Mouse (Mus musculus): ENCODE data around the gene Aqr.
A peak's percentile ranks its signal among the peaks of the same experiment; 100 is the strongest.

The Aqr gene

DNA sequence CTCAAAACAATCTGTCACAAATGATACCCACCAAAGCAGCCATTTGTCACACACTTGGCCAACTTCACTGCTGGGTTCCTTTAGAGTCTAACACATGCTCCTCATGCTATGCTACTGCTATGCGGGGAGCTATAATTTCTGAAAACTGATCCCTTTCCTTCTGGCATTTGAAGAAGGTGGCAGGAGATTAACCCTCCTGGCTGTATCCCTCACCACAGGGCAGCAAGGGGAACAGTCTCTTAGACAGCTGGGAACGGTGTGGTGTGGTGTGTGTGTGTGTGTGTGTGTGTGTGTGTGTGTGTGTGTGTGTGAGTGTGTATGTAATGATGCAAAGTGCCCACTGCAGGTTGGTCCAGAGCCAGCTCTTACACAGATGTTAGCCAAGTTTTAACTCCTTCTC lies 51.0 kb downstream of the Aqr start:
- no peak for DNase-seq

DNA sequence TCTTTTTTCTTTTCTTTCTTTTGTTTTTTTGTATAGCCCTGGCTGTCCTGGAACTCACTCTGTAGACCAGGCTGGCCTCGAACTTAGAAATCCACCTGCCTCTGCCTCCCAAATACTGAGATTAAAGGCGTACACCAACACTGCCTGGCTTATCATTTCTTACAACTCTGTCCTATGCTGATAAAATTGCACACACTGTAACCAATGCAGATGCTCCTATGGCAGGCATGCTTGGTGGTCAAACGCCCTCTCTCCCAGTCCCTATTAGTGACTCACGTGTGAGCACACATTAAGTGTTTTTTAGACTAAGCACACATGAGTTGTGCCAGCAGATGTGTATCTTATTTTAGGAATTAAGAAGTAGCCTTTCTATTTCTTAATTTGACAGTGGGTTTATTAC lies 53.5 kb downstream of the Aqr start:
- DNase-seq = no peak

GRCm38 (mm10) chr2:114130657-114131056 lies 56.2 kb downstream of the Aqr start:
- no peak for DNase-seq

DNA sequence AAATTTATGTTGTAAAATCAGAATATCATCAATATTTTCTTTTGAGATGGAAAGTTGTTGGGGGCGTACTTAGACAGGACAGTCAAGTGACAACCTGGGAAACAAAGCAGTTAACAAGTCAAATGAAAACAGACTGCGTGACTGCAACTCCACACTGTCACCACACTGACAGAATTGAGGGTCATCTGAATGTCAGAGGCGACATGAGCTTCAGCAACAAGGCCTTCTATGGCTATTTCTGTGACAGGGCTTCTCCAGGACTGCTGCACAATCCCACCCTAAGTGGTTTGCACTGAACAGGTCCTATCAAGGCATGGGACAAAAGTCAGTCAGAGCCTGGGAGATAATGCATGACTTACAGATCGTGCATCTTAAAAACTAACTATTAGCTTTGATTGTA lies 63.5 kb downstream of the Aqr start:
- no peak for DNase-seq

GRCm38 (mm10) chr2:114119451-114119850 lies 67.4 kb downstream of the Aqr start:
- no peak for DNase-seq

- no peak for DNase-seq
Measured at GRCm38 (mm10) chr2:114117665-114118064, 69.2 kb downstream of the Aqr start.

DNA sequence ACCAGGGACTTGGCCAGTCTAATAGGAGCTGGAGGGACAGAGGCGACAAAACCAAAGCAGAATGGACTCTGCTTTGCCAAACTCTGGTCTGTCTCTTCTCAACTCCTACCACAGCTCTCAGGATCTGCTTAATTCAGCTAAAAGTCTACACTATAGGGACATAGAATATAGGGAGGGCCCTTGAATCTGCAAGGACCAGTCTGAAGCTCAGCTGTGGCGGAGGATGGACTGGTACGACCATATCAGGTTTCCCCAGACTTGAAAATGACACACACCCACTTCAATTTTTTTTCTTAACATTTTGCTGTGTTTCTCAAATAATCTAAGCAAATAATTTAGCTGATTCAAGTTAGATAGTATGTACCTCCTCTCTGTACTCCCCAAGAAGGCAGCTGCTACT lies 69.6 kb downstream of the Aqr start:
- DNase-seq = no peak

DNA sequence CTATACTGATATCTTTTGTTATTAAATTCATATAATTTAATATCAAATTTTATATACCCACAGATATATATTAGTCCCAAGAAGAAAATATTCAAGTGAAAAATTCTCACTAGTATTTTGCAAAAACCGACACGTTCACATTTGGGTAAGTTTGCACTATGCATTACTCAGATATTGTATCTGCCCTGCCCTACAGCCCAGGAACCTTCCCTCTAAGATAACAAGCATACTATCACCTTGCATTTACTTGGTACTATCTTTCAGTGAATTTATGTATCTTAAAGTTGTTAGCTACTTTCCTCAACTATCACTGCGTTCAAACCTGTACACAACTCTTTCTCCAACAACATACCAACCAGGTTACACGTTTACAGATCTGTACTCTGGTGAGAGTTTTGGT lies 71.3 kb downstream of the Aqr start:
- DNase-seq = no peak

GRCm38 (mm10) chr2:114107288-114108278 lies 79.2 kb downstream of the Aqr start:
- DNase-seq = no peak

DNA sequence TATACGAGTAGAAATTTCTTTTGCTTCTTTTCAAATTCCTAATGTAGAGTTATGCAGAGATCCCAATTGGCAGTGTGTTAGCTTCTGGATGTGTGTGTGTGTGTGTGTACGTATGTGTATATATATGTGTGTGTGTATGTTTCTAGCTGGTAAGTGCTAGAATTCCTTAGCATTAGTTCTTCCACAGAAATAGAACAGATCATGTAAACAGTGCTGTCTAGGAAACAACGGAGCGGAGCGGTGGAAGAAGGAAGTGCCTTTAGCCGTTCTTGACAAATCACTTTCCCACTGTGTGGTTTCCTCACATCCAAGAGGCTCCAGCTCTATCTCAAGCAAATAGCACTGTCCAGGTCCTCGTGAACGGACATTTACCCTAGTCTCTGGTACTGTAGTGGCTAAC lies 80.4 kb downstream of the Aqr start:
- no peak for DNase-seq

- no peak for DNase-seq
Measured at GRCm38 (mm10) chr2:114102471-114102870, 84.4 kb downstream of the Aqr start.

DNA sequence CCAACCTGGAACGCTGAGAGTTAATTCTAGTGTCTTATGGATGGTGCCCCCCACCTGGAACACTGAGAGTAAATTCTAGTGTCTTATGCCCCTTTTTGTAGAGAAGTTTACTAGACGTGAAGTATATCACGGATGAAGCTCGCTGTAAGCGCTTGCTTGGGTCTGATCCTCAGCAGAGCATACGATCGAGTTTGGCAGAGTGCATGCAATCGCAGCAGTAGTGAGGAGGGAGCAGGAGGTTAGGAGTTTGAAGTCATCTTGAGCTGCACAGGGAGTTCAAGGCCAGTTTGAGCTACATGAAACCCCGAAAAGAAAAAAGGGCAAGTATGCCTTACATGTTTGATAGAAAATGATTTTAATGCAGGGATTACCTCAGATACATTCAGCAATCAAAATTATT lies 86.0 kb downstream of the Aqr start:
- no peak for DNase-seq

DNA sequence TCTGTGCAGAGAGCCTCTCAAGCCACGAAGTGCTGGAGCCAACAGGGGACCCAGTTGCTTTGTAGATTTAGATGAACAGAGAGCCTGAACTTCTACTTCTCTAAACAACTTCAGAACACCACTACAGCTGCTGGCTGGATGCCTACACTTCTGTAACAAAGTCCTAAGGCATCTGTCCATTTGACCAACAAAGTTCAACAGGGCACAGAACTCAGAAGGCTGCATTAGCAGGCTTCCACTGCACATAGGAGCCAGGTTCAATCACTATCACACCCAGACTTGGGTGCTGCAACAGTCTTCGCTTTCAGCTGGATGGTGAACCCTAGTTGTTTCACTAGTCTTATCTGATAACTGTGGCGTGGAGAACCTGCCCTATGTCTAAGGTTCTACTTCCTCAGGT lies 87.0 kb downstream of the Aqr start:
- no peak for DNase-seq

DNA sequence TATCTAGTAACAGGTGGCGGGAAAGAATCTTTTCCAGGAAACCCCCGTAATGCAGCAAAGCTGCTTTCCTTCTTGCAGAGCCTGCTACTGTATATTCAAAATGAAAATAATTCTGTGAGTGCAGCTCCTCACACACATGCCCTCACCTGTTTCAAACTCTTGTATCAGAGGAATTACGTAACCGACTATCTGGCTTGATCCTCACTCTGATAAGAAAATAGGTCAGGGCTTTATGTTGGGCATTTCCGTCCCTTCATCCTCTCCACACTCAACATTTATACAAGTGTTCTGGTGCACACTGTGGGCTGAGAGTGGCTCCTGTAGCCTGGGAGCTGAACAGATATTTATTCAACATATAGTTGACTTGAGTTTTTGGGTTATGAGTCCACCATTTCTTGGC lies 87.7 kb downstream of the Aqr start:
- no peak for DNase-seq

- no peak for DNase-seq
Measured at GRCm38 (mm10) chr2:114097627-114098026, 89.2 kb downstream of the Aqr start.

DNA sequence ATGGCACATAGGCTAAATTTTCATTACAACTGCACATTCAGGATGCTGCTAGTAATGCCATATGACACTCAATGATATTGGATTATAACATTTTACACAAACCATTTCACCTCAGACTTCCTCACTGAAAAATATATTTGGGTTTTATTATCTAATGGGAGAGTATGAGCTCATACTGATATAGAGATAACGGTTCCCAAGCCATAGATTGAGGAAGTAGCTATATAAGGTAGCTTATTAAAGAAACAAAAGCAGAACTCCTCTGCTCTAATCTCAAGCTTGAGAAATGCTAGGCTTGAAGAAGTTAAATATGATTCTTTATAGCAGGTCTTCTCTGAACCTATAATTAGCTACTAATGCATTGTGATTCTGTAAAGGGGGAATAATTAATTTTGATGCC lies 90.3 kb downstream of the Aqr start:
- no peak for DNase-seq

GRCm38 (mm10) chr2:114095348-114095747 lies 91.5 kb downstream of the Aqr start:
- peak; percentile 24 for DNase-seq

DNA sequence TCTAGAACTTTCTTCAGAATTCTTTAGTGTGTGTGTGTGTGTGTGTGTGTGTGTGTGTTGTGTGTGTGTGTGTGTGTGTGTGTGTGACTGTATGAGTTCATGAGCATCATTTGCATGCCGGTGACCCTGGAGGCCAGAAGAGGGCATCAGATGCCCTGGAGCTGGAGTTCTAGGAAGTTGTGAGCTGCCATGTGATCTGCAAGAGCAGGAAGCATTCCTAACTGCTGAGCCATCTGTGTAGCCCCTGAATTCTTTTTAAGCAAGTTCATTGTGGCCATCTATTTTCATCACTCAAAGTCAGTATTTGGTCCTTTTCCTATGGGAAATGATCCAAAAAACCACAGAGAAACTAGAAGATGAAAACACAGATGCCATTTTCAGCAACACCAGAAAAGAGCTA lies 92.1 kb downstream of the Aqr start:
- no peak for DNase-seq

DNA sequence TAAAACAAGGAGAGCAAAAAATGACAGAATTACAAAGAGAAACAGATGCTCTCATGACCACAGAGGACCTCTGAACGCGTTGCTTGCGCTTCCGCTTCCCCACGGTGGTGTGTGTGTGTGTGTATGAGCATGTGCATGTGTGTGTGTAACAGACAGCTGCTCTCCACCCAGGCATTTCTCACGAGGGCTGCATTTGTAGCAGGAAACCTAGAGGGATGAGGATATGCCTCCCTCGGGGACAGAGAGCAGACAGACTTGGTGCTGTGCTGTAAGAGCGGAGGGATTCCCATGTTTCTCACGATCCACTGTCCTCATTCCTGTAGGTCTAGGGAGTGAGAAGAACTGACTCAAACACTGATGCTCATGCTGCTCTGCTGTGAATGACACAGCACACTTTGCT lies 93.2 kb downstream of the Aqr start:
- no peak for DNase-seq

GRCm38 (mm10) chr2:114089862-114090261 lies 97.0 kb downstream of the Aqr start:
- no peak for DNase-seq

DNA sequence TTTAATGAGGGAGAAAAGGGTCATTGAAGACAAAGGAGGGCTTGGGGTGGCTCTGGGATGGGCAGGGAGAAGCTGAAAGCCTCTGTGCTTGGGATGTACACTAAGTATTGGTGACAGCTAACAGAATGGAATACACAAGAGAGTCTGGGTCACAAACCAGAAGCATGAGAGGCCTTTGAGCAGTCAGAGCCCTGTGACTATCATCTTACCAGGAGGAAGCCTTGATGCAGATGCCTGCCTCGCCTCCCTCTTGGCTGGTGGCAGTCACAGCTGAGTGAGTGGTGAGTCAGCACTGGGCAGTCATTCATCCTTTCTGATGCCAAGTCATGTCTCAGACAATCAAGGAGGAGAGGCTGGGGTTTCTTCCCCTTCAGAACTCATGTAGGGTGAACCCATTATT lies 99.6 kb downstream of the Aqr start:
- DNase-seq = no peak

DNA sequence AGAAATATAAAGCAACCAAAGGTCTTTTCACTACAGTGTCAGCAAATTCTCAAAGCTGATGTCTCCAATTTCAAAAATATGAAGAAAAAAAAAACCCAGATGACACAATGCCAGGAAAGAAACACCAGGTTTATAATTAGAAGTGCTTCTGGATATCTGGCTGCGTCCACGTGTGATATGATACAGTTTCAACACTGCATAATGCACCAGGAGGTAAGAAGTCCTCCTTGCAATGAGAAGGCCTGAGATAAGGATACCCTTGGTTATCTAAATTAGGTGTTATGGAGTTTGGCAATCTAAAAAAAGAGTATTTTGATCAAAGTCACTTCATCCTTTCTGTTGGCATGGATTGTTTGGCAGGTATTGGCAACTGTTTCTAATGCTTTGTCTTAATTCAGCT lies 114.9 kb downstream of the Aqr start:
- no peak for DNase-seq

DNA sequence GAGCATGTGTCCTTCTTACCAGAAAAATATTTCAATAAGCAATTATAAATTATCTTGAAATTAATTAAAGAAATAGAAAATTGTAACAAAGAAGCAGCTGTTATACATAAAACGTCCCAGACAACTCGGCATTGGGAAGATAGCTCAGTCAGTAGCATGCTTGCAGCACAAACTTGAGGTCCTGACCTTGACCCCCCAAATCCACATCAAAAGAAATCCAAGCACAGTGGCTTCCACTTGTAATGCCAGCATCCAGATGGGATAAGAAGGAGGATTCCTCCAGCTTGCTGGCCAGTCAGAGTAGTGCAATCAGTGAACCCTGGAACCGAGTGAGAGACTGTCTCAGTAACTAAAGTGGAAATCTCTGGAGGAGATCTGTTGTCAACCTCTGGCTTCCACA lies 120.6 kb downstream of the Aqr start:
- DNase-seq = no peak

GRCm38 (mm10) chr2:114064004-114064403 lies 122.8 kb downstream of the Aqr start:
- no peak for DNase-seq

DNA sequence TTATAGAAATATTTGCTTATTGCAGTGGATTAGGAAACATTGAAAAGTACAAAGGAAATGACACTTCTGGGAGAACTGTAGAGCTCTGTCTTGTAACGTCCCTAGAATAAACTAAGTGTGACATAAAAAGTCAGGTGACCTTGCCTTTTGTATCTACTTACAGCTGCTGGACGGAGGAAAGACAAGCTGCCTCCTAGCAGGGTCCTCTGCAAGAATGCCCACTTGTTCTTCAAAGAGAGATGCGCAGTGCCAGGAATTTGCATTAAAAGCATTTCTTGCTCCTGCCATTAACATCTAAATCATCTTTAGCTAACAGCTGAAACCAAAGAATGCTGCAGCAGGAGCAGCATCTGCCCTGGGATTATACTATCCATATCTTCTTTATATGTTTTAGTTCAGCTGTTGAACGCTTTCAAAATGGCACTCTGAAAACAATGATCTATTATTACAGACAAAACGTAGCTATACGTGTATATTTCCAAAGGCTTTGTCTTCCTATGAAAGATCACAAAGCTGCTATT lies 126.7 kb downstream of the Aqr start:
- DNase-seq = no peak
